Mouse (Mus musculus) cerebellum, adult 9-11 months (tissue): ENCODE data around the gene Ankrd6.
"Not testable (repeated sequence)": the region's sequence is repeated elsewhere in the genome, so short reads cannot be mapped to it uniquely, and the experiment has no call there.

Source experiments
- DNase-seq: peaks from one replicate; pipeline ENCODE4 v3.0.0; 2022

Gene Ankrd6

DNA sequence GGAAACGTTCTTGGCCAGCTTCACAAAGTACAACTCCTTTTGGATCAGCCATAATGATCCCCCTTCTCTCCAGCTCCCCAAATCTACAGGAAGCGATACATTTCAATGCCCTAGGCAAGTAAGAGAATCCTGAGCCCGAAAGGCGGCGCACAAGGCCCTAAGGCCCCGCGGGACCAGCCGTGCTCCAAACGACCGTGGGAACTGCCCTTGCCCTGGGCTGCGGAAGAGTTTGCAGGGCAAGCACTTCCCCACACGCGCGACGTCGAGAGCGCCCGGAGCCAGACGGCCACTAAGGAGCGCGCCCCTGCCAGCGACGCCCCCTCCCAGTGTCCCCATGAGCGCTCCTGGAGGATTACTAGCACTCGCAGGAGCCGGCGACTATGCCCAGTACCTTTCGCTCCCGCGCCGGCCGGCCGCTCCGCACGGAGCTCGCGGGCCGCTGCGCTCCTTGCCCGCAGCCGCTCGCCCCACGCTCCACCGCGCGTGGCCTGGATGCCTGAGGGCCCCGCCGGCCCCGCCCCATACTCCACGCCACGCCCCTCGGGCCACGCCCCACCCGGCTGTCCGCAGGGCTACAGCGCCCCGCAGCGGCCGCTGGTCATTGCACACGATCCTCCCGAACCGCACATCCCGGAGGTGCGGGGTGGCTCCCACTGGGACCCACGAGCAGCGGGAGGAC lies at the start of gene Ankrd6:
Ankrd6 (minus strand) TSS at position 486 of the 679 bp plus-strand sequence.
- DNase-seq: peak; percentile 80

- no peak for DNase-seq
Measured at GRCm38 (mm10) chr4:32998996-32999395, 48.4 kb upstream of the Ankrd6 start.

GRCm38 (mm10) chr4:32997571-32997970 lies 46.9 kb upstream of the Ankrd6 start:
- no peak for DNase-seq

- DNase-seq: no peak
Measured at GRCm38 (mm10) chr4:32996083-32996482, 45.4 kb upstream of the Ankrd6 start.

DNA sequence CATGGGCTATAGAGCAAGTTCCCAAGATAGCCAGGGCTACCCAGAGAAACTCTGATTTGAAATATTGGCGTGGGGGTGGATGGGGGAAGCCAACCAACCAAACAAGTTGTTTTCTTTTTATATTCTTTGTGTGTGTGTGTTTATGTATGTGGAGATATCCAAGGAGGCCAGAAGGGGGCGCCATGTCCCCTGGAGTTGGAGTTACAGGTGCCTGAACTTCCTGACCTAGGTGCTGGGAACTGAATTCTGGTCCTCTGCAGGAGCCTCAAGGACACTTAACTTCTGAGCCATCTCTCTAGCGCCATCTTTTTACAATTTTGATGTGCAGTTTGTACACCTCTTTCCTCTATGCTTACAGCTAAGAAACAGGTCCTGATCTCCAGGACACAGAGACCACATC lies 43.5 kb upstream of the Ankrd6 start:
- DNase-seq: no peak

GRCm38 (mm10) chr4:32989346-32989745 lies 38.7 kb upstream of the Ankrd6 start:
- DNase-seq: peak; percentile 69

DNA sequence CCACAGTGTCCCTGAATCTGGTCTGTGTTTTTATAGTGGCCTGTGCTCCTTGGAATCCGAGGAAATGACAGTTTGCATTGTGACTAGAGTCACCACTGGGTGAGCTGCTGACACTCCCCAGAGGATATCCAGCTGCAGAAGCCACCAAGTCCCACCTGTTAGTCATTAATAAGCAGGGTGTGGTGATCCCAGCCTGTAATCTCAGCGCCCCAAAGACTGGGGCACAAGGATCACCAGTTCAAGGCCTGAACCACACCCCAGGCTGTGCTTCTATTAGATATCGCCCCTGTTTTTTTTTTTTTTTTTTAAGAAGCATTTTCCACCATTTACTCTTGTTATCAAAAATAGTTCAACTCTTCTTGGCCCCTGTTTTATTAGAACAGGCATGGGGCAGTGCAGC lies 36.4 kb upstream of the Ankrd6 start:
- no peak for DNase-seq

DNA sequence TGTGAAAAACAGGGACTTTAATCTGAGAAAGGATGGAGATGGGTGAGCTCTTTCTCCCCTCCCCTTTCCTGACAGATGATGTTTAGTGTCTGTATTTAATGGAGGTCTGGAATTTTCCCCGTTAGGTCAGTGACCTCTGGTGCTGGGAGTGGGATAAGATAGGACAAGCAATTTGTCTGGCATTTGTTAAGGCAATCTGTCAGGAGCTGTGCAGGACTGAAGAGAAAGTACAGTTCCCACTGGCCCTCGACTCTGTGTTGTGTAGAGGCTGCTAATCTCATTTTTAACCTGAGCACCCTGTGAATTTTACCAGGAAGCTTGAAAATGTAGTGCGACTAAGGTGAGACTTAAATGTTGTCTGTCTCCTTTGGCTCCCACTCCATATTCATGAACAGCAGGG lies 35.0 kb upstream of the Ankrd6 start:
- no peak for DNase-seq

GRCm38 (mm10) chr4:32984801-32985675 lies 34.4 kb upstream of the Ankrd6 start:
- no peak for DNase-seq

DNA sequence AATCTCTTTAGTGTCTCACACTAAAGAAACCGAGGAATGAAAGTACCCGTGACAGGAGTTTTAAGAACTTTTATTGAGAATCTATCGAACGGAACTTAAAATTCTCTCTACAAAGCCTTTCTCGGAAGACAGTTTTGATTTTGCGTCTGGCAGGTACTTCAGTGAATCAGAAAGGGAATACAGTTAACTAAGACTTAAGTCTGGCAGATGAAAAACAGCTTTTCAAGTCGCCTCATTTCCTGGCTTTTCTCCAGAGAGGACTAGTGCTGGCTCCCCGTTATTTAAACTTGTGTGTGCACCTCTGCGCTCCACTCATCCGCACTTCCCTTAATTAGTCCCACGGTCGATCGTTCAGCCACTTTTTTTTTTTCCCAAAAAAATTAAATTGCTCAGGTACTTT lies 33.6 kb upstream of the Ankrd6 start:
- DNase-seq: no peak

DNA sequence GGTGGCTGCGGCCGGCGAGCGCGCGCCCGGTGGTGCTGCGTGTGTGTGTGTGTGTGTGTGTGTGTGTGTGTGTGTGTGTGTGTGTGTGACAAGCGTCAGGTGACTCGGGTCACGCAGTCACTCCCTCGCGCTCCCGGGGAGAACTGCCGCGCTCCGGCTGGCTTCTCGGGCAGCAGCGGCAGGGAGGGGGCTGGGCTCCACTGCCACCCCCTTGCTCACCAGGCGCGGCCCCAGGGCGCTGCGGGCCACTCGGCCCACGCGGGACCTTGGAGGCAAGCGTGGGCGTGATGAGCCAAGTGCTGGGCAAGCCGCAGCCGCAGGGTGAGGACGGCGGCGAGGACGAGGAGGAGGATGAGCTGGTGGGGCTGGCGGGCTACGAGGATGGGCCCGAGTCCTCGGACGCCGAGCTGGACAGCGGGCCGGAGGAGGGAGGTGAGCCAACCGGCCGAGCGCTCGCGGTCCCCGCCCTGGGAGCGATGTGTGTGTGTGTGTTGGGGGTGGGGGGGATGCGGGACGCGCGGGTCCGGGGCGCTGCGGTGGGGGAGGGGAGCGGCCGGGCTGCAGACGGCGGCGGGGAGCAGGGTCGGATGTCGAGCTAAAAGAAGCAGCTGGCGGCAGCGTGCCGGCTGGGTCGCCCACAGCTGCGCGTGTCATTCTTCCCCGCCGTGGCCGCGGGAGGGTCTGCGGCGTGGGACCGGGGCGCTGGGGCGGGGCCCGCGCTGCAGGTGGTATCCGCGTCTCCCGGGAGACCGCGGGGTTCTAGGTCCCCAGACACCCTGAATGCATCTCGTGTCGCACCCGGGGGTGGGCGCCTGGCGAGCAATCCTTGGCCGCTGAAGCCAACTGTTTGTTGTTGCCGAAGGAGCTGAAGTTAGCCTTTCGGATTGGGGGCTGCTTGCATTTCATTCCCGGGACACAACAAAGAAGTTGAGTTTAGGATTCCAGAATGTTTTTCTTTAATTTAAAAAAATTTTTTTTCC lies 32.8 kb upstream of the Ankrd6 start:
- DNase-seq: peak; percentile 86

DNA sequence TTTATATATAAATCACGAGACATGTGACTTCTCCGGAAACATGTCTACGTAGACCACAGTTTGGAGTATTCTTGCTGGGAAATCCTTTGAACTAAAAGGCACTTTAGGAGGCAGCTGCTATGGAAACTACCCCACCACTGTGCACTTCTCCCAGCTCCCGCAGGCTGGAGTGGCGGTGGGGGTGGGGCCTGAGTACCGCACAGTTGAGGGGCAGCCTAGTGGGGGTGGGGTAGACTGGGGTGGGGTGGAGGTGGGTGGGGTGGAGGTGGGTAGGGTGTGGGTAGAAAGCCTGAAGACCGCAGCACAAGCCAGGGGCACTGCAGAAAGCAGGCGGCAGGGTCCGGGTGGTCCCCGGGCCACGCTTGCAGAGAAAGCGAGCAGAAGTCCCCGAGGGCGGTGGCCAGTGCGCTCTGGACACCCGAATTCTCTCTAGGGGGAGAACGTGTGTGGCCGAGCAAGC lies 32.1 kb upstream of the Ankrd6 start, which contains the start of gene Rragd:
Rragd (plus strand) TSS at position 322 of the 460 bp plus-strand sequence.
- no peak for DNase-seq

GRCm38 (mm10) chr4:32982041-32982715 lies 31.5 kb upstream of the Ankrd6 start:
- DNase-seq: peak; percentile 70

GRCm38 (mm10) chr4:32981617-32982016 lies 31.0 kb upstream of the Ankrd6 start:
- no peak for DNase-seq

DNA sequence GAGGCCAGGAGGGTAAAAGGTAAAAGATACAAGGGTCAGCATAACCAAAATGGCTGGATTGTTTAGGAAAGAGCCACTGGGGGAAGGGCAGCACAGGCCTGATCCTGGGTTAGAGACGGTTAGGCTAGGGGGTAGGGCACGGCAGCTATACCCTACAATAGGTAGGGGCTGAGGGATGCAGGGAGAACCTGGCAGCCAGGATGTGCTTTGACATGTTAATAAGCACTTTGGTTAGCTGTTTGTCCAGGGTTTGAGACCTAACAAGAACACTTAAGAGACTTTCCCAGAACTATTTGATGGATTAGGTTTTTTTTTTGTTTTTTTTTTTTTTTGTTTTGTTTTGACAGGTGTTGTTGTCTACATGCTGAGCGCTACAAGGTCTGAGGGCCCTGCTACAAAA lies 29.4 kb upstream of the Ankrd6 start:
- DNase-seq: no peak

DNA sequence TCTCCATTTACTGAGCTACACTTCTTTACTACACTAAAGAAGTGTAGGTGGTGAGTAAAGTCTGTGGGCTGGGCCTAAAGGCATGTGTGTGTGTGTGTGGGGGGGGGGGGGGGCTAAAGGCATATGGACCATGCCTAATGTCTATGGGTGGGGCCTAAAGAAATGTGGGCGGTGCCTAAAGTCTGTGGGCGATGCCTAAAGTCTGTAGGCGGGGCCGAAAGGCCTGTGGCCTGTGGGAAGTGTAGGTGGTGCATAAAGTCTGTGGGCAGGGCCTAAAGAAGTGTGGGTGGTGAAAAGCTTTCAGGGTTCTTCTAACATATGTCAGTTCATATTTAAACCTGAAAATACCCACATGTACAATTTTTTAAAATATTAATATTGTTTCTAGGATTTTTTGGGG lies 26.7 kb upstream of the Ankrd6 start:
- DNase-seq: no peak

- not testable (repeated sequence) for DNase-seq
Measured at GRCm38 (mm10) chr4:32964619-32965018, 14.0 kb upstream of the Ankrd6 start.

DNA sequence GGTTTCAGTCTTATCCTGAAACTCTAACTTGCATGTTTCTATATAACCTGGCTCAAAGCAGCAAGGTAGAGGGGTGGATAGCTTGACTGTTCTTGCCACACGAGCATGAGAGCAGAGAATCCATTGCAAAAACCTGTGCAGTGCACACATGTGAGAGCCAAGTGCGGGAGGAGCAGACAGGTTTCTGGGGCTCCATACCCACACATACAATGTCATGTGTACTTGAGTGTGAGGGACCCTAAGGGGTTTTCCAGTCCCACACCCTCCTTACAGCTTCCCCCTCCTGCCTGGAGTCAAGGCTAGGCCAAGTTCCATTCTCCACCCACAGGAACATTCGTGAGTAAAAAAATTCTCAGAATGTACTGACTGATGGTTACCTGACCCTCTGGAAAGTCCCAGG lies 10.8 kb upstream of the Ankrd6 start:
- no peak for DNase-seq

GRCm38 (mm10) chr4:32956423-32956822 lies 5.8 kb upstream of the Ankrd6 start:
- no peak for DNase-seq

- DNase-seq: no peak
Measured at GRCm38 (mm10) chr4:32952681-32953080, 2.0 kb upstream of the Ankrd6 start.

GRCm38 (mm10) chr4:32951035-32951940 lies 647 bp upstream of the Ankrd6 start:
- peak; percentile 21 for DNase-seq
